Mouse (Mus musculus): ENCODE measurements around the gene Palb2. TPM values are rescaled to one million over a fixed set of nuclear protein-coding genes. Genes with fewer than 3 reads are reported as not detected.

Palb2 gene
- 2.7 and 2.9 TPM in 2 replicates for total RNA-seq (2021)
- long read RNA-seq, experiment 1, result 0 reads
- long read RNA-seq, experiment 2, result 0 reads

GRCm38 (mm10) chr7:122132497-122133337 lies at the start of gene Palb2, which contains the start of gene Dctn5:
Gene Palb2 (minus strand): TSS chr7:122132985.
Gene Dctn5 (plus strand): TSS chr7:122133041.
- DNase-seq, result peak; percentile 99

- DNase-seq, result no peak
Observed at GRCm38 (mm10) chr7:122180720-122181119, 47.9 kb upstream of the Palb2 start.

- DNase-seq, result no peak
Observed at GRCm38 (mm10) chr7:122171613-122172012, 38.8 kb upstream of the Palb2 start.

GRCm38 (mm10) chr7:122170705-122171104 lies 37.9 kb upstream of the Palb2 start:
- DNase-seq, result no peak

GRCm38 (mm10) chr7:122167203-122167602 lies 34.4 kb upstream of the Palb2 start:
- no peak for DNase-seq

- no peak for DNase-seq
Observed at GRCm38 (mm10) chr7:122163766-122164165, 31.0 kb upstream of the Palb2 start.

GRCm38 (mm10) chr7:122160037-122160436 lies 27.3 kb upstream of the Palb2 start:
- DNase-seq, result no peak

GRCm38 (mm10) chr7:122158915-122159902 lies 26.4 kb upstream of the Palb2 start, which contains the start of gene Plk1:
Gene Plk1 (plus strand): TSS chr7:122159439.
- peak; percentile 92 for DNase-seq

GRCm38 (mm10) chr7:122158488-122158887 lies 25.7 kb upstream of the Palb2 start:
- DNase-seq, result no peak

GRCm38 (mm10) chr7:122152473-122152872 lies 19.7 kb upstream of the Palb2 start:
- no peak for DNase-seq

GRCm38 (mm10) chr7:122140991-122141390 lies 8.2 kb upstream of the Palb2 start:
- no peak for DNase-seq

- DNase-seq, result no peak
Observed at GRCm38 (mm10) chr7:122138190-122138589, 5.4 kb upstream of the Palb2 start.

GRCm38 (mm10) chr7:122137071-122137470 lies 4.3 kb upstream of the Palb2 start:
- DNase-seq, result no peak

GRCm38 (mm10) chr7:122135070-122135469 lies 2.3 kb upstream of the Palb2 start:
- peak; percentile 40 for DNase-seq

GRCm38 (mm10) chr7:122133338-122133625 lies 497 bp upstream of the Palb2 start:
- no peak for DNase-seq

GRCm38 (mm10) chr7:122131834-122132233 lies 951 bp downstream of the Palb2 start:
- no peak for DNase-seq

GRCm38 (mm10) chr7:122126946-122127345 lies 5.8 kb downstream of the Palb2 start:
- DNase-seq, result peak; percentile 13

- no peak for DNase-seq
Observed at GRCm38 (mm10) chr7:122125636-122126035, 7.1 kb downstream of the Palb2 start.

GRCm38 (mm10) chr7:122123518-122123917 lies 9.3 kb downstream of the Palb2 start:
- DNase-seq, result no peak

- no peak for DNase-seq
Observed at GRCm38 (mm10) chr7:122108206-122108605, 24.6 kb downstream of the Palb2 start.

- peak; percentile 92 for DNase-seq
Observed at GRCm38 (mm10) chr7:122101747-122102244, 31.0 kb downstream of the Palb2 start, which contains the start of gene Ndufab1. Gene Ndufab1 (minus strand): TSS chr7:122101886.

- peak; percentile 23 for DNase-seq
Observed at GRCm38 (mm10) chr7:122101014-122101746, 31.6 kb downstream of the Palb2 start.
